Comparison of ENCODE assay signal across 7 mouse cellular contexts in genomic region chr9:43284284-43284683, GRCm38 (mm10). TPM values are rescaled to one million over a fixed set of nuclear protein-coding genes. Genes with fewer than 3 reads are reported as not detected.
DNase-seq lines count a peak whose midpoint lies in the region; ATAC-seq and TF ChIP-seq lines count a peak whose summit lies in the region.

No protein-coding gene starts in this region.

- no peak overlapping the region for H3K4me3 ChIP-seq in embryonic facial prominence, embryonic 11.5 days (ENCODE audit: low read depth, low read length)
- no peak overlapping the region for H3K4me3 ChIP-seq in kidney, adult 2 months (ENCODE audit: insufficient read depth, low read depth, low read length)
- H3K4me3 ChIP-seq in limb, embryonic 12.5 days (replicated peaks), result no peak overlapping the region
- H3K4me3 ChIP-seq in midbrain, embryonic 16.5 days (ENCODE audit: low read depth, low read length), result no peak overlapping the region

- no peaks in the 10 kb centered on the region for H3K9me3 ChIP-seq in embryonic facial prominence, embryonic 11.5 days (replicated peaks; ENCODE audit: control insufficient read depth, low read length)
- no peaks in the 10 kb centered on the region for H3K9me3 ChIP-seq in limb, embryonic 12.5 days
- H3K9me3 ChIP-seq in midbrain, embryonic 16.5 days (replicated peaks; ENCODE audit: control insufficient read depth, low read length, poor library complexity, severe bottlenecking), result no peaks in the 10 kb centered on the region

- no peaks in the 10 kb centered on the region for H3K27me3 ChIP-seq in embryonic facial prominence, embryonic 11.5 days (ENCODE audit: control insufficient read depth, insufficient read depth, low read length)
- no peaks in the 10 kb centered on the region for H3K27me3 ChIP-seq in kidney, adult 2 months (replicated peaks; ENCODE audit: control insufficient read depth, insufficient read depth, low read length)
- H3K27me3 ChIP-seq in limb, embryonic 12.5 days, result peaks cover 6% of the 10 kb centered on the region
- peaks cover 6% of the 10 kb centered on the region for H3K27me3 ChIP-seq in midbrain, embryonic 16.5 days (ENCODE audit: control insufficient read depth, insufficient read depth, low read depth, low read length)

- no peak overlapping the region; the same call in 1 of the 2 replicates for H3K4me2 ChIP-seq in embryonic facial prominence, embryonic 11.5 days (ENCODE audit: low read depth, low read length)
- no peak overlapping the region for H3K4me2 ChIP-seq in limb, embryonic 12.5 days
- no peak overlapping the region for H3K4me2 ChIP-seq in midbrain, embryonic 16.5 days (ENCODE audit: low read length)

- ATAC-seq in embryonic facial prominence, embryonic 11.5 days (replicated peaks; ENCODE audit: insufficient number of reproducible peaks, low FRiP score, low TSS enrichment, low read depth), result peak; percentile 87
- ATAC-seq in limb, embryonic 12.5 days (ENCODE audit: insufficient number of reproducible peaks, insufficient read depth, low FRiP score, low TSS enrichment, low read depth), result peak; percentile 81
- peak; percentile 84 for ATAC-seq in midbrain, embryonic 16.5 days

- no peaks in the 10 kb centered on the region for H3K36me3 ChIP-seq in embryonic facial prominence, embryonic 11.5 days (replicated peaks; ENCODE audit: control insufficient read depth, insufficient read depth, low read depth, low read length)
- H3K36me3 ChIP-seq in kidney, adult 2 months (ENCODE audit: control insufficient read depth, insufficient read depth, low read length), result no peaks in the 10 kb centered on the region
- H3K36me3 ChIP-seq in limb, embryonic 12.5 days, result no peaks in the 10 kb centered on the region
- H3K36me3 ChIP-seq in midbrain, embryonic 16.5 days (ENCODE audit: control insufficient read depth, insufficient read depth, low read length), result no peaks in the 10 kb centered on the region

- DNase-seq in adrenal gland, postnatal 25 days, result peak; percentile 74
- peak; percentile 93 for DNase-seq in embryonic facial prominence, embryonic 11.5 days (ENCODE audit: low spot score)
- peak; percentile 85 to 91 for DNase-seq in heart, adult 18-20 months
- peak; percentile 82 for DNase-seq in kidney, adult 2 months
- peak; percentile 46 to 73 for DNase-seq in spleen, postnatal 10 days (ENCODE audit: low spot score in 2 of 2)

- peak; percentile 97 for TF ChIP-seq CTCF in kidney, adult 2 months (conservative IDR thresholded peaks at IDR 0.05; ENCODE audit: insufficient read depth, insufficient read length, low read depth, low read length)

- H3K4me1 ChIP-seq in embryonic facial prominence, embryonic 11.5 days (ENCODE audit: control insufficient read depth, insufficient read depth, low read length), result no peaks in the 10 kb centered on the region
- H3K4me1 ChIP-seq in kidney, adult 2 months (ENCODE audit: control insufficient read depth, insufficient read depth, low read length), result no peaks in the 10 kb centered on the region
- peaks cover 24% of the 10 kb centered on the region for H3K4me1 ChIP-seq in limb, embryonic 12.5 days (replicated peaks)
- peaks cover 3% of the 10 kb centered on the region; the same call in 1 of the 2 replicates for H3K4me1 ChIP-seq in midbrain, embryonic 16.5 days (ENCODE audit: control insufficient read depth, insufficient read depth, low read length)

- TF ChIP-seq POLR2A in kidney, adult 2 months (IDR thresholded peaks at IDR 0.05; ENCODE audit: low read depth, low read length), result no peak

- WGBS in embryonic facial prominence, embryonic 11.5 days, result 3% methylated on average over 6 of the region's 6 CpGs
- 11% methylated on average over 6 of the region's 6 CpGs for WGBS in kidney, adult 2 months
- 6% methylated on average over 6 of the region's 6 CpGs for WGBS in limb, embryonic 12.5 days
- 1% methylated on average over 6 of the region's 6 CpGs for WGBS in midbrain, embryonic 16.5 days

- peak overlapping the region; percentile 32 for H3K9ac ChIP-seq in embryonic facial prominence, embryonic 11.5 days (replicated peaks; ENCODE audit: low read length)
- H3K9ac ChIP-seq in limb, embryonic 12.5 days (replicated peaks), result no peak overlapping the region
- H3K9ac ChIP-seq in midbrain, embryonic 16.5 days (ENCODE audit: low read depth, low read length), result no peak overlapping the region

- no peak overlapping the region for H3K27ac ChIP-seq in embryonic facial prominence, embryonic 11.5 days (replicated peaks; ENCODE audit: low read depth, low read length)
- no peak overlapping the region for H3K27ac ChIP-seq in kidney, adult 2 months (ENCODE audit: insufficient read depth, low read depth, low read length)
- H3K27ac ChIP-seq in limb, embryonic 12.5 days, result no peak overlapping the region
- no peak overlapping the region for H3K27ac ChIP-seq in midbrain, embryonic 16.5 days (ENCODE audit: low read length)

RNA-seq across cellular contexts. Expression of gene Trim29, which starts 26.4 kb away (rescaled TPM):
- total RNA-seq in adrenal gland, postnatal 25 days (2021), result 0.33 TPM in 1 of 2 replicates, not detected in the other
- polyA plus RNA-seq in embryonic facial prominence, embryonic 11.5 days (2014; fragmentation: Nextera tagmentation; extraction: Ambion mirVana), result 4.9 and 6.1 TPM in 2 replicates
- under 1 TPM in 1 of 2 experiments, not detected in 1; 0.10 TPM for total RNA-seq in heart, adult 18-20 months (2021)
- polyA plus RNA-seq in kidney, adult 2 months (2012; rRNA removed), result 0.74 and 1.4 TPM in 2 replicates
- polyA plus RNA-seq in limb, embryonic 12.5 days (2016; fragmentation: Nextera tagmentation; extraction: Ambion mirVana), result 10.9 and 11.1 TPM in 2 replicates
- 0.09 TPM in 1 of 2 replicates, not detected in the other for polyA plus RNA-seq in midbrain, embryonic 16.5 days (2015; fragmentation: Nextera tagmentation; extraction: Ambion mirVana)

RNA-seq across cellular contexts. Expression of gene Oaf, which starts 44.6 kb away (rescaled TPM):
- total RNA-seq in adrenal gland, postnatal 25 days (2021), result 7.7 and 16.8 TPM in 2 replicates
- polyA plus RNA-seq in embryonic facial prominence, embryonic 11.5 days (2014; fragmentation: Nextera tagmentation; extraction: Ambion mirVana), result 73.3 and 73.5 TPM in 2 replicates
- 1 to 10 TPM; 6.4 to 7.7 TPM for total RNA-seq in heart, adult 18-20 months (2021)
- 60.8 and 61.1 TPM in 2 replicates for polyA plus RNA-seq in kidney, adult 2 months (2012; rRNA removed)
- polyA plus RNA-seq in limb, embryonic 12.5 days (2016; fragmentation: Nextera tagmentation; extraction: Ambion mirVana), result 100 and 102 TPM in 2 replicates
- polyA plus RNA-seq in midbrain, embryonic 16.5 days (2015; fragmentation: Nextera tagmentation; extraction: Ambion mirVana), result 3.2 and 5.8 TPM in 2 replicates
